Mouse (Mus musculus): ENCODE data around the gene Ramp2.

Gene Ramp2

GRCm38 (mm10) chr11:101263989-101264280 is 18.1 kb downstream of the Ramp2 start:
- in situ Hi-C loops (cut with MboI; ENCODE audit: unreplicated experiment in 2 of 2) = no loop called here

- in situ Hi-C loops (cut with MboI; ENCODE audit: unreplicated experiment in 2 of 2) = no loop called here
These were observed 19.2 kb downstream of the Ramp2 start for GRCm38 (mm10) chr11:101264954-101265471.

- in situ Hi-C loops (cut with MboI; ENCODE audit: unreplicated experiment in 2 of 2) = no loop called here
These were observed 20.1 kb downstream of the Ramp2 start for GRCm38 (mm10) chr11:101265906-101266305.

GRCm38 (mm10) chr11:101269577-101270116 is 23.8 kb downstream of the Ramp2 start:
- in situ Hi-C loops (cut with MboI; ENCODE audit: unreplicated experiment in 2 of 2) = no loop called here

- in situ Hi-C loops (cut with MboI; ENCODE audit: unreplicated experiment in 2 of 2) = no loop called here
These were observed 26.6 kb downstream of the Ramp2 start for GRCm38 (mm10) chr11:101272446-101272845.

GRCm38 (mm10) chr11:101275309-101275708 is 29.5 kb downstream of the Ramp2 start:
- in situ Hi-C loops (cut with MboI; ENCODE audit: unreplicated experiment in 2 of 2) = no loop called here

GRCm38 (mm10) chr11:101276319-101277070 is 30.7 kb downstream of the Ramp2 start:
- in situ Hi-C loops (cut with MboI; ENCODE audit: unreplicated experiment in 2 of 2) = no loop called here

- in situ Hi-C loops (cut with MboI; ENCODE audit: unreplicated experiment in 2 of 2) = no loop called here
These were observed 31.8 kb downstream of the Ramp2 start for GRCm38 (mm10) chr11:101277381-101278222.

GRCm38 (mm10) chr11:101278223-101279192 is 32.7 kb downstream of the Ramp2 start, which contains the start of the genes Cntd1 and Coa3:
Gene Cntd1, plus strand, starts transcription at chr11:101279012.
Gene Coa3, minus strand, starts transcription at chr11:101279114.
- in situ Hi-C loops (cut with MboI; ENCODE audit: unreplicated experiment in 2 of 2) = no loop called here

GRCm38 (mm10) chr11:101279193-101279569 is 33.4 kb downstream of the Ramp2 start:
- in situ Hi-C loops (cut with MboI; ENCODE audit: unreplicated experiment in 2 of 2) = no loop called here

- in situ Hi-C loops (cut with MboI; ENCODE audit: unreplicated experiment in 2 of 2) = no loop called here
These were observed 35.0 kb downstream of the Ramp2 start for GRCm38 (mm10) chr11:101280837-101281236.

GRCm38 (mm10) chr11:101282896-101283295 is 37.1 kb downstream of the Ramp2 start:
- in situ Hi-C loops (cut with MboI; ENCODE audit: unreplicated experiment in 2 of 2) = no loop called here

GRCm38 (mm10) chr11:101283805-101284204 is 38.0 kb downstream of the Ramp2 start:
- in situ Hi-C loops (cut with MboI; ENCODE audit: unreplicated experiment in 2 of 2) = no loop called here

- in situ Hi-C loops (cut with MboI; ENCODE audit: unreplicated experiment in 2 of 2) = no loop called here
These were observed 41.5 kb downstream of the Ramp2 start for GRCm38 (mm10) chr11:101287306-101287705.

- in situ Hi-C loops (cut with MboI; ENCODE audit: unreplicated experiment in 2 of 2) = no loop called here
These were observed 45.4 kb downstream of the Ramp2 start for GRCm38 (mm10) chr11:101291231-101291630.

GRCm38 (mm10) chr11:101295191-101295590 is 49.4 kb downstream of the Ramp2 start:
- in situ Hi-C loops (cut with MboI; ENCODE audit: unreplicated experiment in 2 of 2) = no loop called here

GRCm38 (mm10) chr11:101300881-101301280 is 55.1 kb downstream of the Ramp2 start:
- in situ Hi-C loops (cut with MboI; ENCODE audit: unreplicated experiment in 2 of 2) = loop anchor here (5.0 to 10.0 kb wide), 2 partner anchors 86 to 89 kb away; no protein-coding TSS in a partner anchor

- in situ Hi-C loops (cut with MboI; ENCODE audit: unreplicated experiment in 2 of 2) = loop anchor here (5.0 to 10.0 kb wide), 2 partner anchors 87 to 89 kb away; no protein-coding TSS in a partner anchor
These were observed 55.6 kb downstream of the Ramp2 start for GRCm38 (mm10) chr11:101301299-101302003.
